Mouse (Mus musculus): ENCODE data around the gene Mast4. TPM values are rescaled to one million over a fixed set of nuclear protein-coding genes. Genes with fewer than 3 reads are reported as not detected.

Gene Mast4
- polyA plus RNA-seq, 1 experiment from 2014 or later: 2.8 TPM

DNA sequence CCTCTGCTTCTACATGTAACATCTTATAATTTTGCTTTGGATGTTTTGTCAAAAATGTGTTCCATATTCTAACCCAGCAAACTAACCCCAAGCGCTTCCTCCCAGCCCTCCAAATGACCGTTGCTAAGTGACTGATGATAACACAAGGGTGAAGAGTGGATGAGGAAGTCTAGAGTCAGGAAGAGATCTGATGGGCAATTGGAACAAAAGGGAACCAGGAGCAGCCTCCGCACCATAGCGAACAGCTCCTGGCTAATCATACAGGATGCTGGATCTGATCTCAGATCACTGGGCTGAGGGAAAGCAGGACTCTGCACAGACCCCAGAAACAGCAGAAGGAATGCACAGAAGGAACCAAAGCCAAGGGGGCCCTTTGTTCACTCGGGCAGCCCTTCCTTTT lies 190.0 kb downstream of the Mast4 start:
- TF ChIP-seq EP300 (IDR thresholded peaks at IDR 0.05; ENCODE audit: low read depth) (no peak), CTCF (IDR thresholded peaks at IDR 0.05; ENCODE audit: low read depth) (no peak)
- Histone ChIP-seq H3K27ac (ENCODE audit: low read depth) (no peak overlapping the region), H3K4me3 (ENCODE audit: low read depth, low read length) (no peak overlapping the region), H3K4me2 (ENCODE audit: low read depth, low read length) (no peak overlapping the region), H3K9me3 (ENCODE audit: low read length) (no peaks in the 10 kb centered on the region), H3K9ac (replicated peaks) (no peak overlapping the region), H3K36me3 (replicated peaks; ENCODE audit: insufficient read depth, low read length) (no peaks in the 10 kb centered on the region), H3K27me3 (ENCODE audit: insufficient read depth, low read length) (no peaks in the 10 kb centered on the region), H3K4me1 (ENCODE audit: insufficient read depth) (no peaks in the 10 kb centered on the region)
- no peak for DNase-seq
- no peak for ATAC-seq
- 38% methylated on average over 5 of the region's 5 CpGs for WGBS (ENCODE audit: insufficient replicate concordance)

DNA sequence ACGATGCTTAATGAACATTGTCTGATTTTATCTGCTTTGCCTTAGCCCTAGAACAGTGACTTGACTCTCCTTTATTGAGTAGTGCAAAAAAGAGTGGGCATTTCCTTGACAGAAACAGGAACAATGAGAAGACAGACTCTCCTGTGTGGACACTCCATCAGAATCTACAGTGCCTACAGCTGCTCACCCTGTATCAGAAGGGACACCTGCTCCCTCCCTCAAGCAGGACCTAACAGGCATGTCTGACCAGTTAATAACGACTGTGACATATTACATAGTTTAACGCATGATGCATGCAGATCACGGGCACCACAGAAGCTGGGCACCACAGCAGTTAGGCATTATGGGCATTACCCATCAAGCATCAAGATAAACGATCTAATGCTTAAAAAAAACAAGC lies 193.0 kb downstream of the Mast4 start:
- DNase-seq: no peak

DNA sequence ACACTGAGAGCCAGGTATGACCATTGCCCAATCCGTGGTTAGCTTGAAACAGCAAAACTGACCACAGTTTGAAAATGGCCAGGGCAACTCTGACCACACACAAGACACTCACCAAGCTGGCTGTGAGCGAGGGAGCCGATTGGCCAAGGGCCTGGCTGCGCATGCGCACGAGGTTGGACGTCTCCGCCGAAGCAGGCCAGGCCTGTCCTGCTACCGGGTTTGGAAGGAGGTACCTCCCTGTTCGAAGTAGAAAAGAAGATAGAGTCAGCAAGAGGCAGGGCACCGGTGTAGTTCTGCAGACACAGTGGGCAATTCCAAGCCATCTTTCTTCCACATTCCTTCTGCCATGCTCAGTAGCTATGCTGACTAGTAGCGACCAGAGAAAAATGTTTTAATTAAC lies 194.2 kb downstream of the Mast4 start:
- Histone ChIP-seq H3K36me3 (replicated peaks; ENCODE audit: insufficient read depth, low read length) (no peaks in the 10 kb centered on the region), H3K27ac (ENCODE audit: low read depth) (no peak overlapping the region), H3K9me3 (ENCODE audit: low read length) (no peaks in the 10 kb centered on the region; the same call in 1 of the 2 replicates), H3K4me3 (ENCODE audit: low read depth, low read length) (no peak overlapping the region), H3K9ac (replicated peaks) (no peak overlapping the region), H3K4me2 (ENCODE audit: low read depth, low read length) (no peak overlapping the region), H3K4me1 (ENCODE audit: insufficient read depth) (no peaks in the 10 kb centered on the region), H3K27me3 (ENCODE audit: insufficient read depth, low read length) (no peaks in the 10 kb centered on the region)
- no peak for TF ChIP-seq EP300 (IDR thresholded peaks at IDR 0.05; ENCODE audit: low read depth)
- no peak for TF ChIP-seq CTCF (IDR thresholded peaks at IDR 0.05; ENCODE audit: low read depth)
- no peak for DNase-seq
- no peak for ATAC-seq
- WGBS (ENCODE audit: insufficient replicate concordance): 83% methylated on average over 13 of the region's 13 CpGs

More for the DNA sequence above, 193.0 kb downstream of the Mast4 start:
- H3K9me3 ChIP-seq (ENCODE audit: low read length): no peaks in the 10 kb centered on the region; the same call in 1 of the 2 replicates
- H3K27me3 ChIP-seq (ENCODE audit: insufficient read depth, low read length): no peaks in the 10 kb centered on the region
- no peak overlapping the region for H3K27ac ChIP-seq (ENCODE audit: low read depth)
- 70% methylated on average over 5 of the region's 5 CpGs for WGBS (ENCODE audit: insufficient replicate concordance)
- H3K36me3 ChIP-seq (replicated peaks; ENCODE audit: insufficient read depth, low read length): no peaks in the 10 kb centered on the region
- H3K4me2 ChIP-seq (ENCODE audit: low read depth, low read length): no peak overlapping the region
- no peak overlapping the region for H3K4me3 ChIP-seq (ENCODE audit: low read depth, low read length)
- TF ChIP-seq CTCF (IDR thresholded peaks at IDR 0.05; ENCODE audit: low read depth): no peak
- TF ChIP-seq EP300 (IDR thresholded peaks at IDR 0.05; ENCODE audit: low read depth): no peak
- H3K4me1 ChIP-seq (ENCODE audit: insufficient read depth): no peaks in the 10 kb centered on the region
- H3K9ac ChIP-seq (replicated peaks): no peak overlapping the region
- no peak for ATAC-seq

DNA sequence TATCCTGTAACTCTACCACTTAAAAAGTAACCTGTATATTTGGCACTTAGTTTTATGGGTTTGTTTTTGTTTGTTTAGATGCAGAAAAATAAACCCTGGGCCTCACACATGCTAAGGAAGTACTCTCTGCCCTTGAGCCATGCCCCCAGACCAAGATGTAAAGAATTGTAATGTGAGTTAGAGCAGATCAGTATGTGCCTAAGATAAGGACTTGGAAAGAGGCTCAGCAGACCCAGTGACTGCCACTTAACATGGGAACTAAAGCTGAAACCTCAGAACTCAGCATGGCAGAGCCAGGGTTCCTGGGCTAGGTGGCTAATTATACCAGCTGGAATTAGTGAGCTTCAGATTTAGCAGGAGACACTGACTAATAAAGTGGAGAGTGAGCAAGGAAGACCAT lies 196.0 kb downstream of the Mast4 start:
- Histone ChIP-seq H3K4me3 (ENCODE audit: low read depth, low read length) (no peak overlapping the region), H3K9ac (replicated peaks) (no peak overlapping the region), H3K4me1 (ENCODE audit: insufficient read depth) (no peaks in the 10 kb centered on the region), H3K4me2 (ENCODE audit: low read depth, low read length) (no peak overlapping the region), H3K27me3 (ENCODE audit: insufficient read depth, low read length) (no peaks in the 10 kb centered on the region), H3K36me3 (replicated peaks; ENCODE audit: insufficient read depth, low read length) (no peaks in the 10 kb centered on the region), H3K27ac (ENCODE audit: low read depth) (no peak overlapping the region), H3K9me3 (ENCODE audit: low read length) (no peaks in the 10 kb centered on the region; the same call in 1 of the 2 replicates)
- TF ChIP-seq CTCF (IDR thresholded peaks at IDR 0.05; ENCODE audit: low read depth) (no peak), EP300 (IDR thresholded peaks at IDR 0.05; ENCODE audit: low read depth) (no peak)
- no peak for DNase-seq
- ATAC-seq: no peak

DNA sequence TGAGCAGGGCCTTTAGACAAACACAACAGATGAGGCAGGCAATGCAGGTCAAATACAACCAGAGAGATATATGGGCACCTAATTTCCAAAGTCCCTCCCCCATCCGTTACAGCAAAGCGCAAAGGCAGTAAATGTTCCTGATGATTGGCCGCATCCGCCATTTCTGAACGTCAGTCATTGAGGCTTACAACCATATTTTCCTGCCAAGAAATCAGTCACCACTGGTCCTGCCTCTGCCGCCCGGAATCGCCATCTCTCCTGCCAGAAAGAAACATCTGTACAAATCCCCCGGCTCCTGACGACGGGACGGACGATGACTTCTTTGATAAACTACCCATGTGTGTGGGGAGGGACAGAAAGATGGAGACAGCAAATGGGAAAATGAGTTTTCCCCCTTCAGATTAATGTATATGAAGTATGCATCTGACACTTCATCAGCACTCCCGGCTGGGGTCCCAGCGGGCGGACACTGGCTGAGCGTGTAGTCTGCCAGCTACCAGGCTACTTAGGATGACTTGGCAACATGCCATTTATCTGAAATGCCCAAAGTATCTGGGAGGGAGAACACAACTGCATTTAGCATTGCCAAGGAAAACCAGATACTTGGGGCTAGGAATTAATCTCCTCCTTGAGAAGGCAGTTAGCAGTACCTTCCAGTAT lies 198.9 kb downstream of the Mast4 start:
- no peak overlapping the region for H3K4me3 ChIP-seq (ENCODE audit: low read depth, low read length)
- 91% methylated on average over 17 of the region's 17 CpGs for WGBS (ENCODE audit: insufficient replicate concordance)
- H3K9me3 ChIP-seq (ENCODE audit: low read length): no peaks in the 10 kb centered on the region; the same call in 1 of the 2 replicates
- ATAC-seq (no peak), DNase-seq (no peak)
- no peaks in the 10 kb centered on the region for H3K27me3 ChIP-seq (ENCODE audit: insufficient read depth, low read length)
- H3K9ac ChIP-seq (replicated peaks): no peak overlapping the region
- H3K4me2 ChIP-seq (ENCODE audit: low read depth, low read length): no peak overlapping the region
- TF ChIP-seq CTCF (IDR thresholded peaks at IDR 0.05; ENCODE audit: low read depth) (no peak), EP300 (IDR thresholded peaks at IDR 0.05; ENCODE audit: low read depth) (no peak)
- no peak overlapping the region for H3K27ac ChIP-seq (ENCODE audit: low read depth)
- H3K4me1 ChIP-seq (ENCODE audit: insufficient read depth): no peaks in the 10 kb centered on the region
- no peaks in the 10 kb centered on the region for H3K36me3 ChIP-seq (replicated peaks; ENCODE audit: insufficient read depth, low read length)

DNA sequence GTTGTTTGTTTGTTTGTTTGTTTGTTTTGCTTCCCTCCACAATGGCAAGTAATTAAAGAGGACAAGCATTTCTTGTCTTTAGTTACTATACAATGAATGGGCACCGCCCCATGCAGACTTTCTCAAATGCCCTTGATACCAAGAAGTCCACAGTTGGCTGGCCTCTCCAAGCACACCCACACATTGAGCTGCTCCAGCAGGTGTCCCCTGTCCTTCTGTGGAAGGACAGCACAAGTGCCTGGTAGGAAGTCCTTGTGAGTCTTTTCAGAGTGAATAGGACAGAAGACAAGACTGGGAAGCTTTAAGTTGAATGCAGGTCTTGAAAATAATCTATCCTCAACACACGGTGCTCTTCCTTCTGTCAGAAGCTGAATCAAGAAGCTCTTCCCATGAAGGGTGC lies 202.5 kb downstream of the Mast4 start:
- H3K4me2 ChIP-seq (ENCODE audit: low read depth, low read length): no peak overlapping the region
- no peak for DNase-seq
- H3K4me1 ChIP-seq (ENCODE audit: insufficient read depth): no peaks in the 10 kb centered on the region
- H3K9me3 ChIP-seq (ENCODE audit: low read length): no peaks in the 10 kb centered on the region; the same call in 1 of the 2 replicates
- 84% methylated on average over 2 of the region's 2 CpGs for WGBS (ENCODE audit: insufficient replicate concordance)
- no peak for ATAC-seq
- no peak overlapping the region for H3K4me3 ChIP-seq (ENCODE audit: low read depth, low read length)
- H3K27ac ChIP-seq (ENCODE audit: low read depth): no peak overlapping the region
- no peaks in the 10 kb centered on the region for H3K27me3 ChIP-seq (ENCODE audit: insufficient read depth, low read length)
- H3K9ac ChIP-seq (replicated peaks): no peak overlapping the region
- no peaks in the 10 kb centered on the region for H3K36me3 ChIP-seq (replicated peaks; ENCODE audit: insufficient read depth, low read length)
- no peak for TF ChIP-seq EP300 (IDR thresholded peaks at IDR 0.05; ENCODE audit: low read depth)
- TF ChIP-seq CTCF (IDR thresholded peaks at IDR 0.05; ENCODE audit: low read depth): no peak
